Mouse (Mus musculus) midbrain, embryonic 15.5 days (tissue): ENCODE measurements around the gene Asb10. TPM values are rescaled to one million over a fixed set of nuclear protein-coding genes. Genes with fewer than 3 reads are reported as not detected.

Source experiments
- ATAC-seq: fragments of 200-750 bp; cut with Nextera tagmentation; replicated peaks from 2 replicates; pipeline ENCODE4 v1.8.0; 2017; ENCODE audit warnings: moderate TSS enrichment
- H3K27ac ChIP-seq: fragments of 300-500 bp; sonication (generic); 2 replicates; pipeline ENCODE4 v1.5.1; 2015; ENCODE audit warnings: mild to moderate bottlenecking, inconsistent platforms
- H3K27me3 ChIP-seq: fragments of 300-500 bp; sonication (generic); replicated peaks from 2 replicates; pipeline ENCODE4 v1.6.1; 2015; ENCODE audit warnings: inconsistent platforms
- H3K36me3 ChIP-seq: fragments of 300-500 bp; sonication (generic); replicated peaks from 2 replicates; pipeline ENCODE4 v1.6.1; 2015; ENCODE audit warnings: inconsistent platforms
- H3K4me1 ChIP-seq: fragments of 300-500 bp; sonication (generic); 2 replicates; pipeline ENCODE4 v1.6.1; 2015; ENCODE audit warnings: inconsistent platforms
- H3K4me2 ChIP-seq: fragments of 300-500 bp; sonication (generic); 2 replicates; pipeline ENCODE4 v1.6.1; 2015; ENCODE audit warnings: inconsistent platforms, mild to moderate bottlenecking, moderate library complexity
- H3K4me3 ChIP-seq: fragments of 300-500 bp; sonication (generic); 2 replicates; pipeline ENCODE4 v1.5.1; 2015; ENCODE audit warnings: mild to moderate bottlenecking, inconsistent platforms
- H3K9ac ChIP-seq: fragments of 300-500 bp; sonication (generic); 2 replicates; pipeline ENCODE4 v1.6.1; 2015; ENCODE audit warnings: mild to moderate bottlenecking, inconsistent platforms
- H3K9me3 ChIP-seq: fragments of 300-500 bp; sonication (generic); 2 replicates; pipeline ENCODE4 v1.6.1; 2016; ENCODE audit warnings: inconsistent platforms
- WGBS: fragments of 180-500 bp; shearing (Covaris S2); methylation state at CpG from one replicate; pipeline ENCODE4 v1.1.7; 2015; ENCODE audit warnings: mixed read lengths; 5-methylcytosine and 5-hydroxymethylcytosine counted together
- polyA plus RNA-seq: library from polyadenylated mRNA; unstranded; fragments of >200 nt; fragmentation: Nextera tagmentation; extraction: Ambion mirVana; gene quantifications from 2 replicates; pipeline ENCODE4 v1.2.1, GENCODE M21; 2015

The Asb10 gene
- polyA plus RNA-seq, 1 experiment from 2014 or later = 0.06 TPM

GRCm38 (mm10) chr5:24502786-24503185 is 38.0 kb downstream of the Asb10 start:
- WGBS = 82% methylated on average over 4 of the region's 4 CpGs
- no peak for ATAC-seq
- Histone ChIP-seq H3K4me1 (peaks cover 10% of the 10 kb centered on the region; the same call in 1 of the 2 replicates), H3K9me3 (no peaks in the 10 kb centered on the region), H3K27me3 (peaks cover 9% of the 10 kb centered on the region), H3K36me3 (peaks cover 26% of the 10 kb centered on the region), H3K27ac (no peak overlapping the region), H3K9ac (no peak overlapping the region), H3K4me2 (no peak overlapping the region), H3K4me3 (no peak overlapping the region)

DNA sequence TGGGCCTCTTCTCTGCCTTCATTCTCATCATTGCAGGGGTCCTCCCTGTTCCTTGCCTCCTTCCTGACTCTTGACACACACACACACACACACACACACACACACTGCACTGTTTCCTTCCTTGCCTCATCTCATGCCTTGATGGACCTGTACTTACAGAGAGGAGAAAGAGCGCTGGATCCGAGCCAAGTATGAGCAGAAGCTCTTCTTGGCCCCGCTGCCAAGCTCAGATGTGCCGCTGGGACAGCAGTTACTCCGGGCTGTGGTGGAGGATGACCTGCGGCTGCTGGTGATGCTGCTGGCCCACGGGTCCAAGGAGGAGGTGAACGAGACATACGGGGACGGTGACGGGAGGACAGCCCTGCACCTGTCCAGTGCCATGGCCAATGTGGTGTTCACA is 39.9 kb downstream of the Asb10 start:
- Histone ChIP-seq H3K4me2 (no peak overlapping the region), H3K4me1 (peaks cover 21% of the 10 kb centered on the region; the same call in 1 of the 2 replicates), H3K36me3 (peaks cover 26% of the 10 kb centered on the region), H3K9me3 (no peaks in the 10 kb centered on the region), H3K4me3 (no peak overlapping the region), H3K27ac (no peak overlapping the region), H3K27me3 (peaks cover 9% of the 10 kb centered on the region), H3K9ac (no peak overlapping the region)
- WGBS = 78% methylated on average over 11 of the region's 11 CpGs
- no peak for ATAC-seq

DNA sequence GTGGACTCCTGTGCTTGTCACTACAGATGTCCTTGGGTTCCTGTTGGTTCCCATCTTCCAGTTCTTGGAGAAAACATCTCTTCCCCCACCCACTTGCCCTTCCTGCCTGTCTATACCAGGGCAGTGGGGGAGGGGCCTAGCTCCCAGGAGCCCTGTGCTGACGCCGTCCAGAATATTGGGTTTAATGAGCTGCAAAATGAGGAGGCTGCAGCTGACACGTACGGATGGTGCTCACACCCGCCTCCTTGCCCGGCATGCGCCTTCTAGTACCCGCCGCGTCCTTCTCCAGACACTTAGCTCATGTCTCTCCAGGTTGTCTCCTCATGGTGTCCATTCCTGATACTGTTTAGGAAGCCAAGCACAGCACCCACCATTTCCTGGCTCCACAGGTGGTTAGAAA is 41.7 kb downstream of the Asb10 start:
- no peaks in the 10 kb centered on the region for H3K9me3 ChIP-seq
- no peak overlapping the region for H3K4me3 ChIP-seq
- H3K27me3 ChIP-seq = no peaks in the 10 kb centered on the region; the same call in 1 of the 2 replicates
- ATAC-seq = no peak
- H3K4me1 ChIP-seq = peaks cover 21% of the 10 kb centered on the region; the same call in 1 of the 2 replicates
- peaks cover 26% of the 10 kb centered on the region for H3K36me3 ChIP-seq
- H3K4me2 ChIP-seq = no peak overlapping the region
- no peak overlapping the region for H3K9ac ChIP-seq
- WGBS = 68% methylated on average over 10 of the region's 10 CpGs
- no peak overlapping the region for H3K27ac ChIP-seq

- H3K27ac ChIP-seq = no peak overlapping the region
- 68% methylated on average over 12 of the region's 12 CpGs for WGBS
- H3K4me3 ChIP-seq = no peak overlapping the region
- H3K4me2 ChIP-seq = no peak overlapping the region
- H3K27me3 ChIP-seq = no peaks in the 10 kb centered on the region
- no peak for ATAC-seq
- no peaks in the 10 kb centered on the region for H3K9me3 ChIP-seq
- peaks cover 36% of the 10 kb centered on the region for H3K36me3 ChIP-seq
- H3K4me1 ChIP-seq = peaks cover 21% of the 10 kb centered on the region; the same call in 1 of the 2 replicates
- H3K9ac ChIP-seq = no peak overlapping the region
Observed at GRCm38 (mm10) chr5:24497526-24497925, 43.3 kb downstream of the Asb10 start.

- Histone ChIP-seq H3K27me3 (no peaks in the 10 kb centered on the region), H3K4me2 (no peak overlapping the region), H3K36me3 (peaks cover 38% of the 10 kb centered on the region), H3K9me3 (no peaks in the 10 kb centered on the region), H3K4me1 (peaks cover 21% of the 10 kb centered on the region; the same call in 1 of the 2 replicates), H3K27ac (no peak overlapping the region), H3K9ac (no peak overlapping the region), H3K4me3 (no peak overlapping the region)
- no peak for ATAC-seq
- 37% methylated on average over 6 of the region's 6 CpGs for WGBS
Observed at GRCm38 (mm10) chr5:24496756-24497155, 44.0 kb downstream of the Asb10 start.

- no peaks in the 10 kb centered on the region for H3K9me3 ChIP-seq
- H3K9ac ChIP-seq = no peak overlapping the region
- H3K4me2 ChIP-seq = no peak overlapping the region
- H3K27ac ChIP-seq = no peak overlapping the region
- peaks cover 35% of the 10 kb centered on the region for H3K36me3 ChIP-seq
- peaks cover 19% of the 10 kb centered on the region; the same call in 1 of the 2 replicates for H3K4me1 ChIP-seq
- H3K4me3 ChIP-seq = no peak overlapping the region
- WGBS = 63% methylated on average over 15 of the region's 15 CpGs
- ATAC-seq = peak; percentile 50
- no peaks in the 10 kb centered on the region for H3K27me3 ChIP-seq
Observed at GRCm38 (mm10) chr5:24495019-24495418, 45.8 kb downstream of the Asb10 start.

- WGBS = 85% methylated on average over 16 of the region's 16 CpGs
- Histone ChIP-seq H3K27ac (no peak overlapping the region), H3K4me3 (no peak overlapping the region), H3K9me3 (no peaks in the 10 kb centered on the region), H3K36me3 (peaks cover 44% of the 10 kb centered on the region), H3K4me2 (no peak overlapping the region), H3K4me1 (peaks cover 18% of the 10 kb centered on the region; the same call in 1 of the 2 replicates), H3K9ac (no peak overlapping the region), H3K27me3 (no peaks in the 10 kb centered on the region)
- no peak for ATAC-seq
Observed at GRCm38 (mm10) chr5:24492546-24493285, 48.1 kb downstream of the Asb10 start.

DNA sequence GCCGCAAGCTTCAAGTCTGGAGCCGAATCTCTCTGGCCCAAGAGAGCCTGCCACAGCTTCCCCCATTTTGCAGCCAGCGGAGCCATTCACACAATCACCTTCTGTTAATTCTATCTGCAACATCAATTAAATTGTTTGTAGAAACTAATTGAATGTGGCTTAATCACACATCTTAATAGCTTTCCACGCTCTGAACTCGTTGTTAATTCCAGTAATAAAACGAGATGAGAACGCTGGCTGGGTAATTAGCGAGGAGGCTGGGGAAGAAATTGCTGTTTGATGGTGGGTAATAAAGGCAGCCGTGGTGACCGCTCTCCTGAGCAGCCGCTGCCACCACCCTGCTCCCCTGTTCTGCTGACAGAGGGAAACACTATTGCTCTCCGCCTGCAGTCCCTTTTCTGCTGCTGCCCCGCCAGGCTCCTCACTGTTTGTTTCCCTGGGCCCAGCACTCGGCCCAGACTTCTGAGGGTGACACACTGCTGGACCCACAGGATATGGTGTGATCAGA is 50.3 kb downstream of the Asb10 start:
- 77% methylated on average over 14 of the region's 14 CpGs for WGBS
- Histone ChIP-seq H3K9ac (no peak overlapping the region), H3K27ac (no peak overlapping the region), H3K4me3 (no peak overlapping the region), H3K4me1 (peaks cover 13% of the 10 kb centered on the region), H3K27me3 (no peaks in the 10 kb centered on the region), H3K4me2 (no peak overlapping the region), H3K9me3 (no peaks in the 10 kb centered on the region), H3K36me3 (peaks cover 48% of the 10 kb centered on the region)
- ATAC-seq = no peak

DNA sequence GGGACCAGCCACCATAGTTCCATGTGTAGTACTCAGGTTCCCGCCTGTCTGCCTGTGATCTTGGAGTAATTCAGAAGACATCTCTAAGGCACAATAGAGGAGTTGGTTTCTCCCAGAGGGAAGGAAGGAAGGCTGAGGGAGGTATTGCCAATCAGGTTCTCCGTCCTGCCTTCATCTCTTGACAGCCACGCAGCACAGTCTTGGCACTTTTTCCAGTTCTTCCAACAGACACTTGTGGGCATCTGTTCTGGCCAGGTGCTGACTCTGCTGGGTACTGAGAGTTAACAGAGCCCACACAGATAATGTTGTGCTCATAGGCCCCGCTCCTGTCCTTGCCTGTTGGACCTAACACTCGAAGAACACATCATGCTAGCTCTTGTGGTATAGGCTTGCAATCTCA is 54.0 kb downstream of the Asb10 start:
- 96% methylated on average over 5 of the region's 5 CpGs for WGBS
- Histone ChIP-seq H3K9me3 (no peaks in the 10 kb centered on the region), H3K4me3 (no peak overlapping the region), H3K36me3 (peaks cover 40% of the 10 kb centered on the region), H3K27me3 (no peaks in the 10 kb centered on the region), H3K27ac (no peak overlapping the region), H3K4me1 (peaks cover 31% of the 10 kb centered on the region), H3K4me2 (no peak overlapping the region), H3K9ac (no peak overlapping the region)
- no peak for ATAC-seq

- no peak overlapping the region for H3K4me3 ChIP-seq
- H3K36me3 ChIP-seq = peaks cover 36% of the 10 kb centered on the region
- H3K27me3 ChIP-seq = no peaks in the 10 kb centered on the region
- H3K4me2 ChIP-seq = no peak overlapping the region
- WGBS = 3% methylated on average over 8 of the region's 8 CpGs
- no peaks in the 10 kb centered on the region for H3K9me3 ChIP-seq
- H3K27ac ChIP-seq = 0 out of 2 replicates have a peak overlapping the region, but pooled peaks have one; percentile 4
- peaks cover 38% of the 10 kb centered on the region for H3K4me1 ChIP-seq
- H3K9ac ChIP-seq = no peak overlapping the region
- ATAC-seq = no peak; the same call in 1 of the 2 replicates
Observed at GRCm38 (mm10) chr5:24486097-24486496, 54.7 kb downstream of the Asb10 start.

- no peaks in the 10 kb centered on the region for H3K9me3 ChIP-seq
- WGBS = 12% methylated on average over 22 of the region's 22 CpGs
- peak overlapping the region; percentile 25 for H3K4me2 ChIP-seq
- H3K9ac ChIP-seq = no peak overlapping the region
- no peak overlapping the region for H3K4me3 ChIP-seq
- H3K4me1 ChIP-seq = peaks cover 43% of the 10 kb centered on the region
- no peaks in the 10 kb centered on the region for H3K27me3 ChIP-seq
- peaks cover 30% of the 10 kb centered on the region for H3K36me3 ChIP-seq
- ATAC-seq = no peak
- H3K27ac ChIP-seq = no peak overlapping the region
Observed at GRCm38 (mm10) chr5:24484963-24485362, 55.8 kb downstream of the Asb10 start.

DNA sequence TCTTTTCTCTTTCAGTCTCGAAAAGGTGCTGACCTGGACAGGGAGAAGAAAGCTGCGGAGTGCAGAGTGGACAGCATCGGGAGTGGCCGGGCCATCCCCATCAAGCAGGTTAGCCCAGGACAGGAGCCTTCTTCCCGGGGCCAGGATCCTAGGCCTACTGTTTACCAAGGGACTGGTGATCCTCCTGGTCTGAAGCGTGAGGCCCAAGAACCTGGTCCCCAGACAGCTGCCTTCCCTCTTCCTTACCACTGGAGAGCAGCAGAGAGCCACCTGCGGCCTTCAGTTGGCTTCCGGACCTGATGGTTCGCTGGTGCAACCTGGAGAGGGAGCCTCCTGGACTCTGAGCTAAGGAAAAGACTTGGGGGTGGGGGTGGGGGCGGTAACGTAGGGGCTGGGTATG is 57.5 kb downstream of the Asb10 start:
- 20% methylated on average over 11 of the region's 11 CpGs for WGBS
- Histone ChIP-seq H3K27ac (no peak overlapping the region), H3K4me1 (peaks cover 43% of the 10 kb centered on the region), H3K27me3 (no peaks in the 10 kb centered on the region), H3K9ac (no peak overlapping the region), H3K36me3 (peaks cover 21% of the 10 kb centered on the region; the same call in 1 of the 2 replicates), H3K4me2 (no peak overlapping the region), H3K4me3 (no peak overlapping the region), H3K9me3 (no peaks in the 10 kb centered on the region)
- peak; percentile 38 for ATAC-seq
